Mouse (Mus musculus): ENCODE results near the gene Ctr9.

GRCm38 (mm10) chr7:110991221-110991494 is 37.6 kb upstream of the Ctr9 start:
- no peak for TF ChIP-seq CTCF (IDR thresholded peaks at IDR 0.05; ENCODE audit: borderline replicate concordance, insufficient read depth, low read length)
- no peak for TF ChIP-seq POLR2A (IDR thresholded peaks at IDR 0.05; ENCODE audit: low read depth, low read length)

All from embryonic fibroblast, embryonic 13.5 days (primary cell).